Mouse (Mus musculus) right cerebral cortex, postnatal 4 days (tissue): ENCODE data around the gene Bax.
"Not testable (repeated sequence)": the region's sequence is repeated elsewhere in the genome, so short reads cannot be mapped to it uniquely, and the experiment has no call there.

Experiments
- DNase-seq: peaks from one replicate; pipeline ENCODE4 v3.0.0-alpha.2; 2022

Gene Bax

GRCm38 (mm10) chr7:45480310-45480709 lies 13.6 kb upstream of the Bax start:
- not testable (repeated sequence) for DNase-seq

- DNase-seq, result no peak
Observed at GRCm38 (mm10) chr7:45478774-45479173, 12.1 kb upstream of the Bax start.

- peak; percentile 48 for DNase-seq
Observed at GRCm38 (mm10) chr7:45477003-45477402, 10.3 kb upstream of the Bax start.

- DNase-seq, result no peak
Observed at GRCm38 (mm10) chr7:45476453-45476852, 9.8 kb upstream of the Bax start.

- DNase-seq, result no peak
Observed at GRCm38 (mm10) chr7:45475291-45475969, 8.7 kb upstream of the Bax start.

GRCm38 (mm10) chr7:45470869-45471268 lies 4.2 kb upstream of the Bax start:
- peak; percentile 79 for DNase-seq

- no peak for DNase-seq
Observed at GRCm38 (mm10) chr7:45467090-45467670, 482 bp upstream of the Bax start.

- no peak for DNase-seq
Observed at GRCm38 (mm10) chr7:45465549-45465948, 1.1 kb downstream of the Bax start.

GRCm38 (mm10) chr7:45465112-45465511 lies 1.6 kb downstream of the Bax start:
- no peak for DNase-seq

- no peak for DNase-seq
Observed at GRCm38 (mm10) chr7:45463987-45464778, 2.5 kb downstream of the Bax start.

GRCm38 (mm10) chr7:45462868-45463267 lies 3.8 kb downstream of the Bax start:
- DNase-seq, result not testable (repeated sequence)

- DNase-seq, result no peak
Observed at GRCm38 (mm10) chr7:45462325-45462724, 4.4 kb downstream of the Bax start.

GRCm38 (mm10) chr7:45461781-45462180 lies 4.9 kb downstream of the Bax start:
- DNase-seq, result no peak

GRCm38 (mm10) chr7:45461326-45461725 lies 5.4 kb downstream of the Bax start:
- DNase-seq, result no peak

- DNase-seq, result peak; percentile 41
Observed at GRCm38 (mm10) chr7:45460860-45461314, 5.8 kb downstream of the Bax start.

GRCm38 (mm10) chr7:45460377-45460776 lies 6.3 kb downstream of the Bax start:
- no peak for DNase-seq

- peak; percentile 94 for DNase-seq
Observed at GRCm38 (mm10) chr7:45459564-45460140, 7.0 kb downstream of the Bax start, which contains the start of gene Ftl1. Gene Ftl1 (minus strand): TSS chr7:45459884.

- DNase-seq, result peak; percentile 94
Observed at GRCm38 (mm10) chr7:45458748-45459563, 7.7 kb downstream of the Bax start.

GRCm38 (mm10) chr7:45457204-45458060 lies 9.3 kb downstream of the Bax start:
- no peak for DNase-seq

GRCm38 (mm10) chr7:45456721-45457203 lies 9.9 kb downstream of the Bax start:
- DNase-seq, result no peak
